29 mouse cellular contexts compared by ENCODE assay signal in the genomic region with DNA sequence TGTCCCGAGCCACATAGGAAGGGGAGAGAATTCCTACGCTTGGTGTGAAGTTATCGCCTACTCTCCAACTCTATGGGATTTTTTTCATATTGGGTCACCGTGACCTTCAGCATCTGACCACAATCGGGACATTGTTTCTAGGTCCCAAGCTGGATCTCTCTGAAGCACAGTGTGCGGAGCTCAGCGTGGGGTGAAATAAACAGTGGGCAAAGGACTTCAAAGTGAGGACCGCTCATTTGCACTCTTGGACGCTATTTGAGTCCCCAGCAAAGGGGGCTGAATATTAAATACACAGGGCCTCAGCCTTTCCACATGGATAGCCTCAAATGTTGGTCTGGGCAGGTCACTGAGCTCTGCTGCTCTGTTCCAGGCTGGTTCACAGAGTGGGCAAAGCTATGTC.
DNase-seq lines count a peak whose midpoint lies in the region; ATAC-seq and TF ChIP-seq lines count a peak whose summit lies in the region.
"Had no signal": no experiment of that assay in that cellular context is flagged by ENCODE, and none has a peak within 500 bp of the region (broad histone marks: within the 10 kb centered on the region; RNA-seq: fewer than 3 reads in every experiment).

No protein-coding gene starts in this region.

- no peak overlapping the region for H3K27ac ChIP-seq in midbrain, postnatal 0 days (ENCODE audit: low read depth, low read length)
- H3K27ac ChIP-seq in midbrain, embryonic 10.5 days (replicated peaks) = no peak overlapping the region; the same call in 1 of the 2 replicates
- no peak overlapping the region for H3K27ac ChIP-seq in gastrocnemius, adult 2 months
- H3K27ac ChIP-seq: embryonic facial prominence, embryonic 13.5 days; forebrain, embryonic 15.5 days; hindbrain, embryonic 12.5 days; intestine, embryonic 15.5 days; macrophage; neural tube, embryonic 15.5 days; stomach, embryonic 15.5 days had no signal

- ATAC-seq in midbrain, postnatal 0 days (ENCODE audit: low FRiP score) = no peak
- ATAC-seq: CD4-positive, CD25-positive, alpha-beta regulatory T cell, adult 4 months; forebrain, embryonic 15.5 days; intestine, embryonic 15.5 days had no signal

- no peak overlapping the region for H3K9ac ChIP-seq in midbrain, postnatal 0 days (replicated peaks; ENCODE audit: low read length, poor library complexity, severe bottlenecking)
- H3K9ac ChIP-seq: embryonic facial prominence, embryonic 13.5 days; forebrain, embryonic 15.5 days; heart, embryonic 12.5 days; hindbrain, embryonic 12.5 days; intestine, embryonic 15.5 days; neural tube, embryonic 15.5 days; stomach, embryonic 15.5 days had no signal

- no peaks in the 10 kb centered on the region for H3K9me3 ChIP-seq in midbrain, postnatal 0 days (ENCODE audit: low read length)
- no peaks in the 10 kb centered on the region for H3K9me3 ChIP-seq in midbrain, embryonic 10.5 days (replicated peaks)
- H3K9me3 ChIP-seq: embryonic facial prominence, embryonic 13.5 days; forebrain, embryonic 15.5 days; heart, embryonic 12.5 days; hindbrain, embryonic 12.5 days; intestine, embryonic 15.5 days; neural tube, embryonic 15.5 days; stomach, embryonic 15.5 days had no signal

- no peak overlapping the region for H3K4me2 ChIP-seq in midbrain, postnatal 0 days (ENCODE audit: low read depth, low read length, poor library complexity, severe bottlenecking)
- H3K4me2 ChIP-seq: embryonic facial prominence, embryonic 13.5 days; forebrain, embryonic 15.5 days; heart, embryonic 12.5 days; hindbrain, embryonic 12.5 days; intestine, embryonic 15.5 days; midbrain, embryonic 11.5 days; neural tube, embryonic 15.5 days; stomach, embryonic 15.5 days had no signal

- peaks cover 54% of the 10 kb centered on the region for H3K36me3 ChIP-seq in midbrain, postnatal 0 days (ENCODE audit: insufficient read depth, low read length)
- H3K36me3 ChIP-seq in midbrain, embryonic 10.5 days = peaks cover 62% of the 10 kb centered on the region
- H3K36me3 ChIP-seq: embryonic facial prominence, embryonic 13.5 days; heart, embryonic 12.5 days; intestine, embryonic 15.5 days had no signal

- H3K4me3 ChIP-seq in midbrain, postnatal 0 days (ENCODE audit: low read depth, low read length) = no peak overlapping the region
- no peak overlapping the region for H3K4me3 ChIP-seq in midbrain, embryonic 10.5 days
- H3K4me3 ChIP-seq in gastrocnemius, adult 2 months = no peak overlapping the region
- H3K4me3 ChIP-seq: embryonic facial prominence, embryonic 13.5 days; erythroblast, embryonic 14.5 days; forebrain, embryonic 15.5 days; heart, embryonic 12.5 days; hindbrain, embryonic 12.5 days; intestine, embryonic 15.5 days; neural tube, embryonic 15.5 days; stomach, embryonic 15.5 days had no signal

- no peak for TF ChIP-seq CTCF in midbrain, postnatal 0 days (IDR thresholded peaks at IDR 0.05)
- no peak for TF ChIP-seq CTCF in gastrocnemius, adult 2 months (IDR thresholded peaks at IDR 0.05)

- whole genome bisulfite sequencing in midbrain, postnatal 0 days = 68% methylated on average over 9 of the region's 9 CpGs
- WGBS in midbrain, embryonic 10.5 days = 80% methylated on average over 9 of the region's 9 CpGs

- intact Hi-C loops in gastrocnemius, adult 2 months (cut with DNase I) = no loop called here

- H3K27me3 ChIP-seq in midbrain, postnatal 0 days (ENCODE audit: insufficient read depth, low read length) = no peaks in the 10 kb centered on the region
- no peaks in the 10 kb centered on the region for H3K27me3 ChIP-seq in midbrain, embryonic 10.5 days (ENCODE audit: low read depth, poor library complexity, severe bottlenecking)
- H3K27me3 ChIP-seq: embryonic facial prominence, embryonic 13.5 days; forebrain, embryonic 15.5 days; hindbrain, embryonic 12.5 days; intestine, embryonic 15.5 days; neural tube, embryonic 15.5 days; stomach, embryonic 15.5 days had no signal

- peak; percentile 7 for DNase-seq in embryo, embryonic 11 days
- DNase-seq in embryo, embryonic 10 days (ENCODE audit: low spot score) = no peak
- DNase-seq in layer of hippocampus, adult 11-12 months (ENCODE audit: low spot score) = peak; percentile 35
- DNase-seq in layer of hippocampus, postnatal 36 days = no peak
- DNase-seq in midbrain, postnatal 0 days (ENCODE audit: low spot score) = peak; percentile 43
- DNase-seq in midbrain, embryonic 10.5 days (ENCODE audit: low spot score) = no peak
- DNase-seq in retina, embryonic 14.5 days (ENCODE audit: low spot score) = peak; percentile 37
- no peak for DNase-seq in gastrocnemius, adult 2 months
- DNase-seq: adrenal gland, postnatal 25 days; cerebellum, adult 11 months; cerebellum, postnatal 14 days; gastrocnemius, postnatal 25 days; heart, adult 18-20 months; heart, postnatal 10 days; kidney, adult 9 months; kidney, postnatal 14 days; right cerebral cortex, postnatal 4 days; thymus, postnatal 25 days had no signal

- H3K4me1 ChIP-seq in midbrain, postnatal 0 days (ENCODE audit: insufficient read depth, low read length) = no peaks in the 10 kb centered on the region
- H3K4me1 ChIP-seq in midbrain, embryonic 10.5 days = peaks cover 5% of the 10 kb centered on the region
- H3K4me1 ChIP-seq: hindbrain, embryonic 12.5 days; neural tube, embryonic 15.5 days; stomach, embryonic 15.5 days had no signal

Comparison
In these comparisons a context has a peak if more than half of its experiments do, and no peak if none do; other contexts are left out.
1. DNase-seq: peak in embryo, embryonic 11 days (single experiment), layer of hippocampus, adult 11-12 months (single experiment), midbrain, postnatal 0 days (single experiment) and retina, embryonic 14.5 days (single experiment); none in embryo, embryonic 10 days (single experiment), layer of hippocampus, postnatal 36 days (0 of 2), midbrain, embryonic 10.5 days (single experiment) and gastrocnemius, adult 2 months (single experiment).